Mouse (Mus musculus): ENCODE measurements around the gene Zfp617.
A peak's percentile ranks its signal among the peaks of the same experiment; 100 is the strongest.
"Not testable (repeated sequence)": the region's sequence is repeated elsewhere in the genome, so short reads cannot be mapped to it uniquely, and the experiment has no call there.

Zfp617 gene

GRCm38 (mm10) chr8:71952489-71952888, 44.1 kb downstream of the Zfp617 start:
- no peak for DNase-seq (ENCODE audit: low read depth, low spot score)

- DNase-seq (ENCODE audit: low read depth, low spot score): not testable (repeated sequence)
Measured at GRCm38 (mm10) chr8:71952961-71953700, 44.7 kb downstream of the Zfp617 start.

- no peak for DNase-seq (ENCODE audit: low read depth, low spot score)
Measured at GRCm38 (mm10) chr8:71954666-71955065, 46.2 kb downstream of the Zfp617 start.

- no peak for DNase-seq (ENCODE audit: low read depth, low spot score)
Measured at GRCm38 (mm10) chr8:71960483-71960882, 52.0 kb downstream of the Zfp617 start.

GRCm38 (mm10) chr8:71961796-71962195, 53.4 kb downstream of the Zfp617 start:
- no peak for DNase-seq (ENCODE audit: low read depth, low spot score)

GRCm38 (mm10) chr8:71964051-71964450, 55.6 kb downstream of the Zfp617 start:
- no peak for DNase-seq (ENCODE audit: low read depth, low spot score)

- DNase-seq (ENCODE audit: low read depth, low spot score): no peak
Measured at GRCm38 (mm10) chr8:71965166-71965565, 56.7 kb downstream of the Zfp617 start.

- no peak for DNase-seq (ENCODE audit: low read depth, low spot score)
Measured at GRCm38 (mm10) chr8:71966411-71966810, 58.0 kb downstream of the Zfp617 start.

- DNase-seq (ENCODE audit: low read depth, low spot score): no peak
Measured at GRCm38 (mm10) chr8:71967261-71967660, 58.8 kb downstream of the Zfp617 start.

GRCm38 (mm10) chr8:71968100-71968499, 59.7 kb downstream of the Zfp617 start:
- no peak for DNase-seq (ENCODE audit: low read depth, low spot score)

- peak; percentile 43 for DNase-seq (ENCODE audit: low read depth, low spot score)
Measured at GRCm38 (mm10) chr8:71968636-71969035, 60.2 kb downstream of the Zfp617 start.

GRCm38 (mm10) chr8:71971945-71972344, 63.5 kb downstream of the Zfp617 start:
- DNase-seq (ENCODE audit: low read depth, low spot score): peak; percentile 73

GRCm38 (mm10) chr8:71974211-71974610, 65.8 kb downstream of the Zfp617 start:
- no peak for DNase-seq (ENCODE audit: low read depth, low spot score)

GRCm38 (mm10) chr8:71981032-71981431, 72.6 kb downstream of the Zfp617 start:
- no peak for DNase-seq (ENCODE audit: low read depth, low spot score)

- DNase-seq (ENCODE audit: low read depth, low spot score): no peak
Measured at GRCm38 (mm10) chr8:71981456-71981855, 73.0 kb downstream of the Zfp617 start.

Data from 3T3-L1 (cell line).